Mouse (Mus musculus) urinary bladder, postnatal 14 days (tissue): ENCODE data around the gene Agbl5.

Source experiments
- DNase-seq: peaks from one replicate; pipeline ENCODE4 v3.0.0; 2021; ENCODE audit warnings: low spot score

The Agbl5 gene

DNA sequence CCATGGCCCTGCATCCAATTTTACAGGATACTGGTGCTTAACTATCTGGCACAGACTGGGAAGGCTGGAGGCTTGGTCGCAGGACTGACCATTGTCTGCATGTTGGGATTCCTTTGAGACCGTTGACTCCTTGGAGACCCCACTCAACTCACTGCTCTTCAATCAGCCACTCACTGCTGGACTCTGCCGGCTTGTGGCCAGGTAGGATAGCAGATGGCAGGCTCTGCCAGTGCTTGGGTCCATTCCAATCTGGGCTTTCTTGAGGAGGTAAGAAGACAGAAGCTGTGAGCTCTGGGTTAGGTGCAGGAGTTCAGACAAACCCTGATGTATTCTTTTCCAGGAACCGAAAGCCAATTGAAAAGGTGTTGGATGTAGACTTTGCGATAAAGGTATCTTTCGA lies 65.6 kb downstream of the Agbl5 start:
- DNase-seq, result no peak

DNA sequence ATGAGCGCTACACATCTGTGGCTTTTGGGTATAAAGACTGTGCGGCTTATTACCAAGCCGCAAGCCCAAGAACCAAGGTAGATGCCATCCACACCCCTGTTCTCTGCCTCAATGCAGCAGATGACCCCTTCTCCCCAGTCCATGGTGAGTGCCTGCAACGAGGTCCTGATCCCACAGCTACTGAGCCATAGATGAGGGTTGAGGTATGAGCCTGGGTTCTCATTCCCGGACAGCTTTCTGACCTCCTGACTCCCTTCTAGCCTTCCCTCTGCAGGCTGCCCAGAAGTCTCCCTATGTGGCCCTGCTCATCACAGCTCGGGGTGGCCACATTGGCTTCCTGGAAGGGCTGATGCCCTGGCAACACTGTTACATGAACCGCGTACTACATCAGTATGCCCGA lies 66.1 kb downstream of the Agbl5 start:
- DNase-seq, result no peak

DNA sequence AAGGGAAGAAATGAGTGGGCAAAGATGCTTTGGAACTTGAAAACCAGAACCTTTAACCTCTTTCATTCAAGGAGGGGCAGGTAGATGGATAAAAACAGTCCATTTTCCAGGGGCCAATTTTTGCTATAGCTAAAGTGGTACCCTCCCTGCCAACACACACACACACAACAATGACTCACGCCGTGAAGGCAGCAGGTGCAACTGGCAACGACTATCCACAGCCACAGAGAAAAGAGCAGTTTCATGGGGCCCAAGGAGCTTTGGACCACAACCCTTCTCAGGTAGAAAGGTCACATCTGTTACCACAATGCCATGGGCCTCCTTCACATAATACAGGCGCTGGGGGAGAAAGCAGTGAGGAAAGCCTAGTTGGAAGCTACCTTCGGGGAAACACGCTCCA lies 67.3 kb downstream of the Agbl5 start:
- no peak for DNase-seq
